Mouse (Mus musculus): ENCODE results near the gene Tysnd1. TPM values are rescaled to one million over a fixed set of nuclear protein-coding genes. Genes with fewer than 3 reads are reported as not detected.

Gene Tysnd1
- polyA plus RNA-seq (2021; fragmentation: Nextera tagmentation), result 14.4 and 26.1 TPM in 2 replicates
- long read RNA-seq, experiment 1, transcript Tysnd1-201 (4 exons, 2,286 nt), result major isoform, 242 of 256 reads
- long read RNA-seq, experiment 1, partial matches to known transcripts, result 3 of 256 reads
- long read RNA-seq, experiment 1, other reads (novel, unspliced or antisense), result 6 of 256 reads
- long read RNA-seq, experiment 2, transcript Tysnd1-201 (4 exons, 2,286 nt), result major isoform, 33 of 38 reads
- long read RNA-seq, experiment 2, partial matches to known transcripts, result 3 of 38 reads
- long read RNA-seq, experiment 2, other reads (novel, unspliced or antisense), result 2 of 38 reads

DNA sequence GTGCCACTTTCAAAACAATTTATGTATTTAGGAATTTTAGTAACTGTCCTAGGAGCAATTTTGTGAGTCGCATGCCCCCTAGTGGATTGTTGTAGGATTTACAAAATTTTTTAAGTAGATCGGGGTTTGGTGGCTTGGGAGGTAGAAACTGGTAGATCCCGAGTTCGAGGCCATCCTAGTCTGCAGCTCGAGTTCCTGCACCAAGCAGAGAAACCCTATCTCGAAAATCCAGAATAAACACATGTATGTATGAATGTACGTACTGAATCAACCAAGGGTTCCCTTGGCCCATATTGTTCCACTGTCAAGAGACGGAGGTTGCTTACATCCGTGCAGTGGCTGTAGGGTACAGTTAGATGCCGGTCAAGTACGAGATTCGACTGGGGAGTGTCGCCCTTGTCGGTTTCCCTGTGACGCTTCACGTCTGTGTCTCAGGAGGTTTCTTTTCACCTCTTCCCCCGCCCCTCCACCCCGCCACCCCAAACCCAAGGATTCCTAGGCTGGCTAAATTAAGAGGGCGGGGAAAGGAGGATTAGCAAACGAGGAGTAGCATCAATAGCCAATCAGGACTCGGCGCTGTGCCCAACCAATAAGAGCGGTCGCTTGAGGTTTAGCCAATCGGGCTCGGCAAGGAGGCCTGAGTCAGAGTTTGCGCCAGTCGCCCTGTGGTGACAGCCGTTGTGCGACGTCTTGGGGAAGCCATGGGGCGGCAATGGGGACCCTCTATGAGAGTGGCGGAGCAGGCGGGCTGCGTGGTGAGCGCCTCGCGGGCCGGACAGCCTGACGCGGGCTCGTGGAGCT, at the start of gene Tysnd1:
Gene Tysnd1, plus strand, starts transcription at position 645 of the 801 bp plus-strand sequence.

DNA sequence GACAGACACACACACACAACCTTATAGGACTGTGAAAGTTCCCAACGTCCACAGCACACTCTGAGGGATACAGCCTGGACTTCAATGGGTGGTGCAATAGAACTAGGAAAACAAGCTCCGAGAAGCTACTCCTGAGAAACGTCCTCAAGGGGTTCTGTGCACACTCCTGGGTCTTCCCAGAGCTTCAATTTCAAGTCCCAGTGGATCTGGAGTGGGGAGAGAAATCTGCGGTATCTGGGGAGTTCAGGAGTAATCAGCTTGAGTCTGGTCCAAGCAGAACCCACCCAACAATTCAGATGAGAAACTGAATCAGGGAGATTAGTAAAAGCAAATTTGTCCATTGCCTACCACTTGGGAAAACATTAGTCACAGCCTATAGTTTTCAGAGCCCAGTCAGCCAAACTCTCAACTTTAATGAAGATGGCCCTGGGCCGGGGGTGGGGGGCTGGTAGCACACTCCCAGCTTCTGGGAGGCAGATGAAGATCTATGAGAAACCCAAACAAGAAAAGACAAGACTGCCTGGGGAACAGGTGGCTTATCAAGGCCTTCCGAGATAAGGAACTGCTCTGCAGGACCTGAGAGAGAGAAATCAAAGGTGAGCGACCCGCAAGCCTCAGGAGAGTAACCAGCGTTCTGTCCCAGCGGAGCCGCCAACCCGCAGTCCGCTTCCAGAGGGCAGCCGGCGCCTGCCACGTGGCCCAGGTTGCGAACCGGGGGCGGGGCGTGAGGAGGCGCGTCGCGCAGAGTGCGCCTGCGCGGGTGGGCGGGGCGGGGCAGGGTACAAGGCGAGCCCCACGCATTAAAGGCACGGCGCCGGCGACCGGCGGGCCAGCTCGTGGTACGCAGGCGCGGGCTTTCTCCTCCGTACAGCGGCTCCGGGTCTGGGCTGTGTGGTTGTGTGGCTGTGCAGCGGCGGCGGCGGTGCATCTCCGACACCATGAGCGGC, 47.3 kb upstream of the Tysnd1 start, which contains the start of gene Ppa1:
Gene Ppa1, plus strand, starts transcription at position 763 of the 947 bp plus-strand sequence.

GRCm38 (mm10) chr10:61680015-61680913, 15.1 kb upstream of the Tysnd1 start, which contains the start of gene Sar1a:
Sar1a (plus strand) TSS chr10:61680299.

GRCm38 (mm10) chr10:61714771-61715461, 19.6 kb downstream of the Tysnd1 start, which contains the start of gene Aifm2:
Aifm2 (plus strand) TSS chr10:61715263.

Other genes with a start within 250 kb of the Tysnd1 start
- gene Eif4ebp2, start 242.9 kb upstream of the Tysnd1 start, polyA plus RNA-seq (2021; fragmentation: Nextera tagmentation), result 5.9 and 34.2 TPM in 2 replicates
- 6.0 and 12.1 TPM in 2 replicates for gene Lrrc20, start 219.7 kb upstream of the Tysnd1 start, polyA plus RNA-seq (2021; fragmentation: Nextera tagmentation)
- gene Npffr1, start 100.0 kb upstream of the Tysnd1 start, polyA plus RNA-seq (2021; fragmentation: Nextera tagmentation), result 0.67 and 0.89 TPM in 2 replicates
- 144 and 167 TPM in 2 replicates for gene Ppa1, start 47.0 kb upstream of the Tysnd1 start, polyA plus RNA-seq (2021; fragmentation: Nextera tagmentation)
- gene Sar1a, start 15.2 kb upstream of the Tysnd1 start, polyA plus RNA-seq (2021; fragmentation: Nextera tagmentation), result 103 and 128 TPM in 2 replicates
- 6.7 and 8.6 TPM in 2 replicates for gene Aifm2, start 19.7 kb downstream of the Tysnd1 start, polyA plus RNA-seq (2021; fragmentation: Nextera tagmentation)
- gene H2afy2, start 88.6 kb downstream of the Tysnd1 start, polyA plus RNA-seq (2021; fragmentation: Nextera tagmentation), result 22.2 and 23.9 TPM in 2 replicates

Data from left cerebral cortex, adult 6 months (tissue).